Mouse (Mus musculus) ES-Bruce4 (cell line): ENCODE measurements around the gene Txnrd1. TPM values are rescaled to one million over a fixed set of nuclear protein-coding genes. Genes with fewer than 3 reads are reported as not detected.

Experiments used
- H3K27ac ChIP-seq: 2 replicates; pipeline ENCODE4 v1.5.1; 2012; ENCODE audit warnings: low read length, inconsistent platforms; ENCODE audit not compliant: insufficient read depth
- H3K27me3 ChIP-seq: 2 replicates; pipeline ENCODE4 v1.6.1; 2012; ENCODE audit warnings: mild to moderate bottlenecking, low read length, inconsistent platforms; ENCODE audit not compliant: control insufficient read depth, poor library complexity, insufficient read depth, severe bottlenecking
- H3K36me3 ChIP-seq: 2 replicates; pipeline ENCODE4 v1.6.1; 2012; ENCODE audit warnings: inconsistent platforms, mild to moderate bottlenecking, low read length, moderate library complexity; ENCODE audit not compliant: control insufficient read depth, poor library complexity, insufficient read depth, severe bottlenecking
- H3K4me1 ChIP-seq: one replicate; pipeline ENCODE4 v1.8.1; 2011; ENCODE audit warnings: low read length; ENCODE audit not compliant: control insufficient read depth, insufficient read depth
- H3K4me3 ChIP-seq: 2 replicates; pipeline ENCODE4 v1.5.1; 2011; ENCODE audit warnings: low read depth, mild to moderate bottlenecking, low read length
- H3K9ac ChIP-seq: 2 replicates; pipeline ENCODE4 v1.6.1; 2012; ENCODE audit warnings: low read depth, mild to moderate bottlenecking, inconsistent platforms; ENCODE audit not compliant: poor library complexity, severe bottlenecking
- H3K9me3 ChIP-seq: replicated peaks from 2 replicates; pipeline ENCODE4 v1.6.1; 2012; ENCODE audit warnings: mild to moderate bottlenecking, low read length, inconsistent platforms; ENCODE audit not compliant: control insufficient read depth, poor library complexity, insufficient read depth, severe bottlenecking
- CTCF ChIP-seq: IDR thresholded peaks from one replicate; pipeline ENCODE4 v1.8.1; 2011; ENCODE audit warnings: low read depth, low read length
- EP300 ChIP-seq: IDR thresholded peaks from 2 replicates; pipeline ENCODE4 v1.6.1; 2011; ENCODE audit warnings: low read depth, low read length; ENCODE audit not compliant: insufficient read depth
- POLR2A ChIP-seq: IDR thresholded peaks from one replicate; pipeline ENCODE4 v1.8.1; 2011; ENCODE audit warnings: low read length; ENCODE audit not compliant: insufficient read depth
- polyA plus RNA-seq: library from polyadenylated mRNA; stranded (reverse); fragments of >200 nt; gene quantifications from 2 replicates; pipeline ENCODE4 v1.2.4, GENCODE M21; 2011; ENCODE audit warnings: low read depth; ENCODE audit not compliant: missing spikeins, insufficient read depth, insufficient read length

Gene Txnrd1
- polyA plus RNA-seq, 1 experiment = 284 TPM

DNA sequence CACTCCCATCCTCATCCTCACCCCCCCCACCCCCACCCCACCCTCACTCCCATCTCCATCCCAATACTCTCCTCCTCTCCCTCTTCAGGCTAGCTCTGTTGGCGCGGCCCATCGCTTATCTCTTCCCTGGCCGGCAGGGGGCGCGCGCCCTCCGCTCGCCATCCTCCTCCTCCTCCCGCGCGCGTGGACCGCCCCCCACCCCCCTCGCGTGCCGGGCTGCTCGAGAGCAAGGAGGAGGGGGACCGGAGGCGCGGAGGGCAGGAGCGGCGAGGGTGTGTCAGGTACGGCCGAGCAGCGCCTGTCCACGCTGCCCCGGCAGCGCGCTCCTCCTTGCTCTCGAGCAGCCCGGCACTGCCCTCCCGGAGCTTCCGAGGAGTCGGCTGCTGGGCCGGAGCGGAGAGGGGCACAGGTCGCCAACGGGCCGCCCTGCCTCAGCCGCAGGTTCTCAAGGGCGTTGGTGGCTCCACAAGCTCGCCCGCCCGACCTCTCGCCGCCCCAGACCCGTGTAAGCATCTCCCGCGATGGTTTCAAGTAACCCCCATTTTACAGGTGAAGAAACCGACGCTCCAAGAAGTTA, 21.8 kb upstream of the Txnrd1 start:
- peaks cover 13% of the 10 kb centered on the region for H3K4me1 ChIP-seq
- peak overlapping the region; percentile 38 for H3K27ac ChIP-seq
- no peaks in the 10 kb centered on the region for H3K27me3 ChIP-seq
- H3K9ac ChIP-seq = peak overlapping the region; percentile 75
- H3K9me3 ChIP-seq = no peaks in the 10 kb centered on the region
- H3K4me3 ChIP-seq = peak overlapping the region; percentile 69
- TF ChIP-seq POLR2A (no peak), CTCF (peak; percentile 66)
- no peaks in the 10 kb centered on the region for H3K36me3 ChIP-seq

DNA sequence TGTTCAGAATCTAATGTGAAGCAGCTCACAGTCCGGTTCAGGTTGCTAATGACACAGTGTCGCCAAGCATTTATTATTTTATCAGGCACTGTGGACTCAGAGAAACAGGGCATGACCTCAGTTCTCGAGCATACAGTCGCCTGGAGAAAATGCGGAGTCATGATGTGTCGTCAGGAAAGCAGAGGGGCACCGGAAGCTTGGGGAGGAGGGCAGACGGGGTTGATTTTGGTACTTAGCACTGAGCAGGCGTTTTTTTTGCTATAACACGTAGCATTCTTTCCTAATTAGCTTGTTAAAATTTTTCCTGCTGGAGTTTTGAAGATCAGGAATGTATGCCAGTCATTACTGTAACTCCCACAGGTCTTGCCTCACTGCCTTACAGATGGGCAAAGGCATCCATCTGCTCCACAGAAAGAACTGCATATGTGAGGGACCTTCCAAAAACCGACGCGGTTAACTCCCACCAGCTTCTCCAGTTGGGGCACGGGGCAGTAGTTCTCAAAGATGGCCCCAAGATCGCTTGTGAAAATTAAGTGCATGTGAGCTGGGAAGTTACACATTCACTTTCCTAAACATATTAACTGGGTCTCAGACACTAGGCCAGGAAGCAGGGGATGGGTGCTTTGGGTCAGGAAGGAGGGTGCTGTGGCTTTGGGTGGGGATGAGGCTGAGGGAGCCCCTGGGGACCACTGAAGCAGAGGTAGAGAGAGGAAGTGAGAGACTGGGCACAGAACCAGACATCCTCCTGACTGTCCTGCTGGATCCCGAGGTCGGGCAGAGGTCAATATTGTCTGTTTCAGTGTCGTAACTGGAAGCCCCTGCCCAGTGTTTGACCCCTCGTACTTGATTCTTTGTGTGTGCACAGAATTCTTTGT, 19.4 kb upstream of the Txnrd1 start:
- Histone ChIP-seq H3K4me3 (peak overlapping the region; percentile 25), H3K27ac (peak overlapping the region; percentile 89), H3K9me3 (no peaks in the 10 kb centered on the region), H3K4me1 (peaks cover 14% of the 10 kb centered on the region), H3K27me3 (no peaks in the 10 kb centered on the region), H3K9ac (peak overlapping the region; percentile 65), H3K36me3 (no peaks in the 10 kb centered on the region)
- TF ChIP-seq EP300 (peak; percentile 91), CTCF (no peak), POLR2A (no peak)

DNA sequence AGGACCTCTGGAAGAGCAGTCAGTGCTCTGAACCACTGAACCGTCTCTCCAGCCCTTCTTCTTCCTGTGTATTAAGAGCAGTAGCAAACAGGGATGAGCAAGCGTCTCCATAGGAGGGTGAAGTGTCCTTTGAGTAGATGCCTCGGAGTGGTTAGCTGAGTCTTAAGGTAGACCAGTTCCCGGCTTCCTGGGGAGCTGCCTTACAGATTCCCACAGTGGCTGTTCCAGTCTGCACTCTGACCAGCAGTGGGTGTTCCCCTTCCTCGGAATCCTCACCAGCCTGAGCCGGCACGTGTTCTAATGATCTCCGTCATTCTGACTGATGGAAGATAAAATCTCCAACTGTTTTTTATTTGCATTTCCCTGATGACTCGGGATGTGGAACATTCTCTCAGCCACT, 17.3 kb upstream of the Txnrd1 start:
- H3K4me3 ChIP-seq = no peak overlapping the region
- peaks cover 8% of the 10 kb centered on the region for H3K4me1 ChIP-seq
- H3K9me3 ChIP-seq = no peaks in the 10 kb centered on the region
- no peaks in the 10 kb centered on the region for H3K27me3 ChIP-seq
- TF ChIP-seq EP300 = no peak
- TF ChIP-seq POLR2A = no peak
- no peak for TF ChIP-seq CTCF
- H3K27ac ChIP-seq = no peak overlapping the region
- H3K36me3 ChIP-seq = no peaks in the 10 kb centered on the region
- H3K9ac ChIP-seq = no peak overlapping the region

DNA sequence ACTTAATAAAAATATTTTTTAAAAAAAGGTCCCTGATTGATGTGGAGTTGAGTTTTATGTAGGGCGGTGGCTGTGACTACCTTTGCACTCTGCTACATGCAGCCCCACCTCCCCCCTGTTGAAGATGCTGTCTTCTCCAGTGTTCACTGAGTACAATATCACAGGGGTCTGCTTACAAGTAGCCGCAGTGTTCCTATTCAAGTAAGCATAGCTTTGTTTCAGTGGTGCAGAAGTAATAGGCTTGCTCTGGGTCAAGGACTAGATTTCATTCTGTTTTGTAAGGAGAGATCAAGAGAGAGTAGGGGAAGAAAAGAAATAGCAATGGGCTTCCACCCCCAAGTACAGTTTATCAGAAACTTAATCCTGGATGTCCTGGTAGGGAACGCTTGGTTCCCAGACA, 16.2 kb upstream of the Txnrd1 start:
- TF ChIP-seq CTCF (no peak), EP300 (no peak), POLR2A (no peak)
- peaks cover 8% of the 10 kb centered on the region for H3K4me1 ChIP-seq
- H3K9ac ChIP-seq = no peak overlapping the region
- no peaks in the 10 kb centered on the region for H3K9me3 ChIP-seq
- H3K27ac ChIP-seq = no peak overlapping the region
- no peak overlapping the region for H3K4me3 ChIP-seq
- H3K36me3 ChIP-seq = no peaks in the 10 kb centered on the region
- H3K27me3 ChIP-seq = no peaks in the 10 kb centered on the region

DNA sequence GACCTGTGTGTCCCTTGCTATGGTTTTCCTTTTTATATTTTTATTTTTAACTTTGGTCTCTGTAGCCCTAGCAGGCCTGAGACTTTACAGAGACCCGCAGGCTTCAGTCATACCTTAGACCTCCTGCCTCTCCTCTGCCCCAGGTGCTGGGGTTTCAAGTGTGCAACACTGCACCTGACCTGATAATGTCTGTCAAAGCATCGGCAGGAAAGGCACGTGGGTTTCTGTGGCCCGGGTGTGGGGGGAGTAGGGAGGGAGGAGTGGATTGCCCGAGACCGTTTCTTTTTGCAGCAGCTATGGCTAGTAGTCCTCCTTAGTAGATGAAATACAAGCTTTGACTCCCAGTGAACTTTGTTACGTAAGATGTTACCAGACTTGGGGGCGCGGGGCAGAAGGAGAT, 15.8 kb upstream of the Txnrd1 start:
- H3K27me3 ChIP-seq = no peaks in the 10 kb centered on the region
- no peaks in the 10 kb centered on the region for H3K9me3 ChIP-seq
- no peaks in the 10 kb centered on the region for H3K36me3 ChIP-seq
- no peak for TF ChIP-seq EP300
- TF ChIP-seq CTCF = no peak
- TF ChIP-seq POLR2A = no peak
- H3K27ac ChIP-seq = no peak overlapping the region
- H3K9ac ChIP-seq = no peak overlapping the region
- H3K4me3 ChIP-seq = no peak overlapping the region
- peaks cover 8% of the 10 kb centered on the region for H3K4me1 ChIP-seq

DNA sequence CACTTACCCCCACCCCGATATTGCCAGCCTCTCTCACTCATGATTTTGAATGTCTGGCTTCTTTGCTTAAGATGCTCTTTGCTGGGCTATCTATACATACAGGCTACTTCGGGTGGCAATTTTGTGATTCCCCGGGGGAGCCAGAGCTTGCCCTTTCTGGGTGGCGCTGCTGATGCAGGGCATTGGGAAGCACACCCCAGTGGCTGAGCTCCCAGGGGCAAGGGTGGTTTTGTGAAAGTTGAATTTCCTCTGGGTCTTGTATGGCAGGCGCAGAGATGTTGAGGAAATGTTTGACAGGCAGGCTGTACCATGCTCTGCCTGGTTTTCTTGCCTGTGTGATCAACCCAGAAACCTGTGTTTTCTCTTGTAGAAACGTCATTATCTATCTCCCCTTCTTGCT, 15.1 kb upstream of the Txnrd1 start:
- no peak overlapping the region for H3K27ac ChIP-seq

More for the DNA sequence above, 15.1 kb upstream of the Txnrd1 start:
- Histone ChIP-seq H3K9ac (no peak overlapping the region), H3K9me3 (no peaks in the 10 kb centered on the region), H3K27me3 (no peaks in the 10 kb centered on the region), H3K36me3 (no peaks in the 10 kb centered on the region), H3K4me3 (no peak overlapping the region), H3K4me1 (peaks cover 5% of the 10 kb centered on the region)
- no peak for TF ChIP-seq EP300
- no peak for TF ChIP-seq CTCF
- no peak for TF ChIP-seq POLR2A
